Mouse (Mus musculus): Measurements from ENCODE around the gene Pcid2.

DNA sequence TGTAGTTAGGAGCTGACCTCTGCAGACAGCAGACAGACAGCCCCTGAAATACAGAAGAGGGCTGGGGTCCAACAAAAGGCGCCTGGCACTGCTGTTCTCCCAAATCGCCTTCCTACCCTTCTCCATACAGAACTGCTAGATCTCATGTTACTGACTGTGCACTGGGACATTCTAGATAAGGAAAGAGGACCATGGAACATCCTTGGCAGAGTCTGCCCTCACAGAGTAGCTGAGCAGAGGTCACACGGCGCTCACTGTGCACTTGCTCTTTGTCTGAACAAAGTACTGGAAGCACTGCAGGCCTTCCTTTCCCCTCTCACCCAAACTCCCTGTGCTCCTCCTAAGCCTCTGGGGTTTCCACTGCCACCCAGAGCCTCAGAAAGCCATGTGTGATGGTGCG, 36.4 kb upstream of the Pcid2 start:
- TF ChIP-seq GATA1 (IDR thresholded peaks at IDR 0.05; ENCODE audit: borderline replicate concordance, low read length) (no peak), FLI1 (IDR thresholded peaks at IDR 0.05; ENCODE audit: low read length) (no peak)
